Mouse (Mus musculus): ENCODE data around the gene Fam228b. TPM values are rescaled to one million over a fixed set of nuclear protein-coding genes. Genes with fewer than 3 reads are reported as not detected.
"Not testable (repeated sequence)": the region's sequence is repeated elsewhere in the genome, so short reads cannot be mapped to it uniquely, and the experiment has no call there.

The Fam228b gene
- polyA plus RNA-seq, 1 experiment from 2014 or later, result 8.4 TPM

DNA sequence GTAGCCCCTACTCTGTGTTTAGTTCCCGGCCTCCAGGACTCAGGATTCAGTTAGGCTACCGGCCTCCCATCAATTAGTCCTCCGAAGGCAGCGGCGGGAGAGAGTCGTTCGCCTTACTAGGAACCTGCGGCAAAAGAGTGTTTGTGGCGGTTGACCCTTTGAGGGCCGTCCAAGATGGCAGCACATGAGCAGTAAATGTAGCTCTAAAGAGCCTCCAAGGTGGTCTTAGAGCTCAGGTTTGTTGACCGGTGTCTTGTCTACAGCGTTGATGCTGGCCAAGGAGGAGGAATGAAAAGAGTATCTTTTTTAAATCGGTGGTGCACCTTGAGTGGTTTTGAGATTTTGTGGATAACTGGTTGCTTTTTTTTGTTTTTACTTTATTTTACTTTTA lies 261 bp upstream of the Fam228b start:
- Histone ChIP-seq H3K9ac (replicated peaks; ENCODE audit: low read depth, low read length) (peak overlapping the region; percentile 74), H3K36me3 (ENCODE audit: control insufficient read depth, insufficient read depth, low read length) (no peaks in the 10 kb centered on the region), H3K27me3 (ENCODE audit: control insufficient read depth, insufficient read depth, low read length) (no peaks in the 10 kb centered on the region), H3K4me3 (ENCODE audit: low read depth, low read length) (peak overlapping the region; percentile 49), H3K4me2 (ENCODE audit: low read depth, low read length) (peak overlapping the region; percentile 54), H3K9me3 (ENCODE audit: control insufficient read depth, low read length) (no peaks in the 10 kb centered on the region), H3K27ac (ENCODE audit: low read depth, low read length) (peak overlapping the region; percentile 93), H3K4me1 (ENCODE audit: control insufficient read depth, insufficient read depth, low read length) (no peaks in the 10 kb centered on the region)
- ATAC-seq (ENCODE audit: low read depth), result peak; percentile 65
- 16% methylated on average over 13 of the region's 13 CpGs for WGBS

DNA sequence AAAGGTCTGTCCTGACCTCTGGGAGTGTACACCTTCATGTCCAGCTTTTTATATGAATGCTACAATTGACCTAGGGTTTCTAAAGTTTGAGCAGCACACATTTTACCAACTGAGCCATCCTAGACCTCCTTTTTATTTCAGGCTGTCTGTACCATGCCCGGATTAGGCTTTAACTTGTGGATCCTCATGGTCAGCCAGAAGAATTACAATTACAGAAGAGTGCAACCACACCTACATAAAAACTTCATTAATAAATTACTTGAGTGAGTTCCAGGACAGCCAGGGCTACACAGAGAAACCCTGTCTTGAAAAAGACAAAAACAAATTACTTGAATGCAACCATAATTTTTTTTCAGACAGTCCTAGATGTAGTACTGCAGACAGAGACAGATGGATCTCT lies 12.0 kb downstream of the Fam228b start:
- H3K36me3 ChIP-seq (ENCODE audit: control insufficient read depth, insufficient read depth, low read length), result no peaks in the 10 kb centered on the region
- H3K9me3 ChIP-seq (ENCODE audit: control insufficient read depth, low read length), result no peaks in the 10 kb centered on the region
- H3K4me2 ChIP-seq (ENCODE audit: low read depth, low read length), result no peak overlapping the region
- H3K27me3 ChIP-seq (ENCODE audit: control insufficient read depth, insufficient read depth, low read length), result no peaks in the 10 kb centered on the region
- no peaks in the 10 kb centered on the region for H3K4me1 ChIP-seq (ENCODE audit: control insufficient read depth, insufficient read depth, low read length)
- WGBS, result 86% methylated on average over 1 of the region's 1 CpGs
- no peak overlapping the region for H3K4me3 ChIP-seq (ENCODE audit: low read depth, low read length)
- no peak overlapping the region for H3K9ac ChIP-seq (replicated peaks; ENCODE audit: low read depth, low read length)
- ATAC-seq (ENCODE audit: low read depth), result no peak
- no peak overlapping the region for H3K27ac ChIP-seq (ENCODE audit: low read depth, low read length)

DNA sequence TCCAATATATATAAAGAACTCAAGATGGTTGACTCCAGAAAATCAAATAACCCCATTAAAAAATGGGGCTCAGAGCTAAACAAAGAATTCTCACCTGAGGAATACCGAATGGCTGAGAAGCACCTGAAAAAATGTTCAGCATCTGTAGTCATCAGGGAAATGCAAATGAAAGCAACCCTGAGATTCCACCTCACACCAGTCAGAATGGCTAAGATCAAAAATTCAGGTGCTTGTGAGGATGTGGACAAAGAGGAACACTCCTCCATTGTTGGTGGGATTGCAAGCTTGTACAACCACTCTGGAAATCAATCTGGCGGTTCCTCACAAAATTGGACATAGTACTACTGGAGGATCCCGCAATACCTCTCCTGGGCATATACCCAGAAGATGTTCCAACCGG lies 14.6 kb downstream of the Fam228b start:
- H3K36me3 ChIP-seq (ENCODE audit: control insufficient read depth, insufficient read depth, low read length); H3K4me1 ChIP-seq (ENCODE audit: control insufficient read depth, insufficient read depth, low read length); H3K9ac ChIP-seq (replicated peaks; ENCODE audit: low read depth, low read length); H3K9me3 ChIP-seq (ENCODE audit: control insufficient read depth, low read length); ATAC-seq (ENCODE audit: low read depth); H3K4me2 ChIP-seq (ENCODE audit: low read depth, low read length); H3K27me3 ChIP-seq (ENCODE audit: control insufficient read depth, insufficient read depth, low read length); H3K4me3 ChIP-seq (ENCODE audit: low read depth, low read length); H3K27ac ChIP-seq (ENCODE audit: low read depth, low read length): not testable (repeated sequence)
- 95% methylated on average over 4 of the region's 4 CpGs for WGBS

DNA sequence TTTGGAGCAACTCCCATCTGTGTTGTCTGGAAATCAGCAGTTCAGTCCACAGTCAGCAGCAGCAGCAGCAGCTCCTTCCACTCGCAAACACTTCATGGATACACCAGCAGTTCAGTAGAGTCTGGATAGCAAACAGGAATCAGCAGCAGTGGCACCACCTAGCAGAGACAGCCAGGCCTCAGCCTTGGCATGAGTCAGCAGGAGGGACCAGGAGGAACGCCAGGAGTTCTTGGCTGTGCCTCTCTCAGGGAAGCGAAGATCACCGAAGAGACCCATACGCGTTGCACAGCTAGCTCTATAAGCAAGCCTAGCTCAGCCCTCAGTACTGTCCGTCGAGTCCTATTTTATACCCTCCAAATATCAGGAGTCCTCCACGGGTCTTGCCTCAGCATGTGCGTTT lies 24.6 kb downstream of the Fam228b start:
- Histone ChIP-seq H3K9me3 (ENCODE audit: control insufficient read depth, low read length) (no peaks in the 10 kb centered on the region), H3K27ac (ENCODE audit: low read depth, low read length) (no peak overlapping the region), H3K4me2 (ENCODE audit: low read depth, low read length) (no peak overlapping the region), H3K9ac (replicated peaks; ENCODE audit: low read depth, low read length) (no peak overlapping the region), H3K27me3 (ENCODE audit: control insufficient read depth, insufficient read depth, low read length) (no peaks in the 10 kb centered on the region), H3K4me1 (ENCODE audit: control insufficient read depth, insufficient read depth, low read length) (no peaks in the 10 kb centered on the region), H3K4me3 (ENCODE audit: low read depth, low read length) (no peak overlapping the region), H3K36me3 (ENCODE audit: control insufficient read depth, insufficient read depth, low read length) (no peaks in the 10 kb centered on the region)
- no peak for ATAC-seq (ENCODE audit: low read depth)
- 94% methylated on average over 10 of the region's 10 CpGs for WGBS

DNA sequence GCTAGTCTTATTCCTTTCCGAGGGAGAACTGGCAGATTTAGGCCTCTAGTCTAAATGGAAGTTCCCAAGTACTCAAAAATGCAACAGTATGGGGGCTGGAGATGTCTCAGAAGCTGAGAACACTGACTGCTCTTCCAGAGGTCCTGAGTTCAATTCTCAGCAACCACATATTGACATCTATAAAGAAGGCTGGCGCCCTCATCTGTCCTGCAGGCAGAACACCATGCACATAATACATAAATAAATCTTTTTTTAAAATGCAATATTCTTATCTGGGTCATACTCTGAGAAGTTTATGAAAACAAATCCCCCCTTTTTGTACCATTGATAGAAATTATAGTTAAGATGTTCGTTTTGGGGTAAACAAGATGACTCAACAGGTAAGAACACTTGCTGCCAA lies 26.9 kb downstream of the Fam228b start:
- ATAC-seq (ENCODE audit: low read depth), result no peak
- Histone ChIP-seq H3K4me1 (ENCODE audit: control insufficient read depth, insufficient read depth, low read length) (no peaks in the 10 kb centered on the region), H3K9me3 (ENCODE audit: control insufficient read depth, low read length) (no peaks in the 10 kb centered on the region), H3K4me2 (ENCODE audit: low read depth, low read length) (no peak overlapping the region), H3K27ac (ENCODE audit: low read depth, low read length) (no peak overlapping the region), H3K4me3 (ENCODE audit: low read depth, low read length) (no peak overlapping the region), H3K27me3 (ENCODE audit: control insufficient read depth, insufficient read depth, low read length) (no peaks in the 10 kb centered on the region), H3K9ac (replicated peaks; ENCODE audit: low read depth, low read length) (no peak overlapping the region), H3K36me3 (ENCODE audit: control insufficient read depth, insufficient read depth, low read length) (no peaks in the 10 kb centered on the region)
- 89% methylated on average over 3 of the region's 3 CpGs for WGBS

DNA sequence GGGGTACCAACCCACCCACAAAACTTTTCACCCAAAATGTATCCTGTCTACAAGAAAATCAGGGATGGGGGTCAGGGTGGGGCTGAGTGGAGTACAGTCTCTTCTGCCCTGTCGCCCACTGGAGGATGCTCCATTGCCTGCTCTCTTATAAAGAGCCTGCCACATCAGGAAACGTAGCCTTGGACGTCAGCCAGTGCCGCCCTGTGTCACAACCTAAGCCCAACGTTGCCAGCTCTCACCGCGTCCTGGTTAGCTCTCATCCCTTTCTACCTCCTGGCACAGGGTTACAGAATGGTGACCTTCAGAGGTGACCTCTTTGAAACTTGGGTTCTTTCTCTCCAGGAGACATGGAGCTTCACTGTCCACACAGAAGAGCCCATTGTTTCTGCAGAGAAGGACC lies 28.2 kb downstream of the Fam228b start:
- H3K9me3 ChIP-seq (ENCODE audit: control insufficient read depth, low read length), result no peaks in the 10 kb centered on the region
- no peak overlapping the region for H3K27ac ChIP-seq (ENCODE audit: low read depth, low read length)
- H3K36me3 ChIP-seq (ENCODE audit: control insufficient read depth, insufficient read depth, low read length), result no peaks in the 10 kb centered on the region
- ATAC-seq (ENCODE audit: low read depth), result no peak
- WGBS, result 85% methylated on average over 7 of the region's 7 CpGs
- no peak overlapping the region for H3K9ac ChIP-seq (replicated peaks; ENCODE audit: low read depth, low read length)
- H3K27me3 ChIP-seq (ENCODE audit: control insufficient read depth, insufficient read depth, low read length), result no peaks in the 10 kb centered on the region
- H3K4me3 ChIP-seq (ENCODE audit: low read depth, low read length), result no peak overlapping the region
- H3K4me1 ChIP-seq (ENCODE audit: control insufficient read depth, insufficient read depth, low read length), result no peaks in the 10 kb centered on the region
- H3K4me2 ChIP-seq (ENCODE audit: low read depth, low read length), result no peak overlapping the region

DNA sequence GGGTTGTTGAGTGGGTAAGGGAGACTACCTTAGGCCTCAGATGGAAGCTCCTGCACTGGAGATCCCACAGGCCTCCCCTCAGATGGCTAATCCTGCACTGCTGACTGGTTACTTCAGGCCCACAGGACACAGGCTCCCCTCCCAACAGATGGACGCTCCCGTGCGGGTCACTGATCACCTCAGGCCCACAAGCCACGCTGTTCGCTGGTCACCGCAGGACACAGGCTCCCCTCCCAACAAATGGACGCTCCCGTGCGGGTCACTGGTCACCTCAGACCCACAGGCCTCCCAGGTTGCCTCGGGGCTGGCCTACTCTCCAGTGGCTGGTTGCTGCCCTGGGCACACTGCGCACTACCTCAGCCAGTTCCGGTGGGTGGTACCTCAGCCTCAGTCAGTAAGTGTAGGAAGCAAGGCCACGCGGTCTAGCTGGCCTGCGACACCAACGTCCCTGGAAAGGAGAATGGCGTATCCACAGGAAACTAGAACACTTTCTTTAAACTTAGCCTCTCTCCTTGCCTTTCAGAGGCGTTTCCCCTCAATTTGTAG lies 31.0 kb downstream of the Fam228b start, which contains the start of gene Fam228a:
Fam228a (minus strand) TSS at position 400 of the 546 bp plus-strand sequence.
- 85% methylated on average over 18 of the region's 18 CpGs for WGBS
- no peaks in the 10 kb centered on the region for H3K27me3 ChIP-seq (ENCODE audit: control insufficient read depth, insufficient read depth, low read length)
- H3K27ac ChIP-seq (ENCODE audit: low read depth, low read length), result no peak within 1 kb of the TSS
- no peaks in the 10 kb centered on the region for H3K36me3 ChIP-seq (ENCODE audit: control insufficient read depth, insufficient read depth, low read length)
- H3K9ac ChIP-seq (replicated peaks; ENCODE audit: low read depth, low read length), result no peak within 1 kb of the TSS
- no peak within 1 kb of the TSS for H3K4me2 ChIP-seq (ENCODE audit: low read depth, low read length)
- no peak for ATAC-seq (ENCODE audit: low read depth)
- no peak within 1 kb of the TSS for H3K4me3 ChIP-seq (ENCODE audit: low read depth, low read length)
- no peaks in the 10 kb centered on the region for H3K4me1 ChIP-seq (ENCODE audit: control insufficient read depth, insufficient read depth, low read length)
- H3K9me3 ChIP-seq (ENCODE audit: control insufficient read depth, low read length), result no peaks in the 10 kb centered on the region

DNA sequence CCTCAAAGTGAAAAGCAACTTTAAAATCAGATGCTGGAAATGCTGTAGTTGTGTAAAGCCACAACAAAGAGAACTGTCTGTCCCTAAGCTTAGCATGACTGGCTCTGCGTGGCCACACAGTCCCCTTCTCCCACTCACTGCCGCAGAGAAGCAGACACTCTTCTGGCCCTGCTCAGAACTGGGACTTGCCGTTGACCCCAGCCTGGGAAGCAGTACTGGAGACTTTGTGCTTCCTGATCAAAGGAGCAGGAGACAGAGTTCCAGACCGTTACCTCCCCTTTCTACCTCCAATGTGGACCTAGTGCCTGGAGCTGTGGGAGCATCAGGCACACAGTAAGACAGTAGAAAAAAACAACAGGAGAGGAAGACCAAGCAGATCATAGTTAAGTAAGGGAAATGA lies 36.7 kb downstream of the Fam228b start:
- Histone ChIP-seq H3K27ac (ENCODE audit: low read depth, low read length) (no peak overlapping the region), H3K4me3 (ENCODE audit: low read depth, low read length) (no peak overlapping the region), H3K4me2 (ENCODE audit: low read depth, low read length) (no peak overlapping the region), H3K4me1 (ENCODE audit: control insufficient read depth, insufficient read depth, low read length) (no peaks in the 10 kb centered on the region), H3K36me3 (ENCODE audit: control insufficient read depth, insufficient read depth, low read length) (no peaks in the 10 kb centered on the region), H3K9ac (replicated peaks; ENCODE audit: low read depth, low read length) (no peak overlapping the region), H3K27me3 (ENCODE audit: control insufficient read depth, insufficient read depth, low read length) (no peaks in the 10 kb centered on the region), H3K9me3 (ENCODE audit: control insufficient read depth, low read length) (no peaks in the 10 kb centered on the region)
- no peak for ATAC-seq (ENCODE audit: low read depth)
- WGBS, result 69% methylated on average over 4 of the region's 4 CpGs

DNA sequence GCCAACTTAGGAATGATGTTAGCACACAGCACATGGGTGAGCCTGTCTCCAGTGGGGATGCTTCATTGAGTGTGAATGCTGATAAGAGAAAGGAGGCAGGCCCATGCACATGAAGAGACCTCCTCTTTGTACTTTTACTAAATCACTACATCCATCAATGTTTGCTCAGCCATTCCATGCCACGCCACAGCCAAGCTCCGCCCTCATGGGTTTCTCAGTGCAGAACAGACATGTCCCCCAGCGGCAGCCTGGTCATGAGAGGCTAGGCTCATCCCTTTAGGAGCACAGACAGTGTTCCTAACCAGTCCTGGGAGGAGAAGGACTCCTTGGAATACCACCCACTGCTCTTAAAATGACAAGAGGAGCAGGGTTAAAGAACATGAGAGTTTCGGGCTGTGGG lies 37.4 kb downstream of the Fam228b start:
- no peak for ATAC-seq (ENCODE audit: low read depth)
- 65% methylated on average over 4 of the region's 4 CpGs for WGBS
- H3K4me1 ChIP-seq (ENCODE audit: control insufficient read depth, insufficient read depth, low read length), result no peaks in the 10 kb centered on the region
- no peak overlapping the region for H3K9ac ChIP-seq (replicated peaks; ENCODE audit: low read depth, low read length)
- H3K9me3 ChIP-seq (ENCODE audit: control insufficient read depth, low read length), result no peaks in the 10 kb centered on the region
- no peaks in the 10 kb centered on the region for H3K27me3 ChIP-seq (ENCODE audit: control insufficient read depth, insufficient read depth, low read length)
- H3K4me3 ChIP-seq (ENCODE audit: low read depth, low read length), result no peak overlapping the region
- no peaks in the 10 kb centered on the region for H3K36me3 ChIP-seq (ENCODE audit: control insufficient read depth, insufficient read depth, low read length)
- no peak overlapping the region for H3K4me2 ChIP-seq (ENCODE audit: low read depth, low read length)
- H3K27ac ChIP-seq (ENCODE audit: low read depth, low read length), result no peak overlapping the region
